Mouse (Mus musculus) ES-CJ7 (cell line): ENCODE measurements around the gene Nfe2l3.

Experiments
- DNase-seq: peaks from one replicate; pipeline ENCODE4 v3.0.0; 2011; ENCODE audit warnings: low read depth, low spot score

The Nfe2l3 gene

GRCm38 (mm10) chr6:51485646-51486045 lies 53.2 kb downstream of the Nfe2l3 start:
- peak; percentile 62 for DNase-seq

- no peak for DNase-seq
Measured at GRCm38 (mm10) chr6:51486076-51486710, 53.7 kb downstream of the Nfe2l3 start.

- DNase-seq = no peak
Measured at GRCm38 (mm10) chr6:51486731-51487130, 54.3 kb downstream of the Nfe2l3 start.

DNA sequence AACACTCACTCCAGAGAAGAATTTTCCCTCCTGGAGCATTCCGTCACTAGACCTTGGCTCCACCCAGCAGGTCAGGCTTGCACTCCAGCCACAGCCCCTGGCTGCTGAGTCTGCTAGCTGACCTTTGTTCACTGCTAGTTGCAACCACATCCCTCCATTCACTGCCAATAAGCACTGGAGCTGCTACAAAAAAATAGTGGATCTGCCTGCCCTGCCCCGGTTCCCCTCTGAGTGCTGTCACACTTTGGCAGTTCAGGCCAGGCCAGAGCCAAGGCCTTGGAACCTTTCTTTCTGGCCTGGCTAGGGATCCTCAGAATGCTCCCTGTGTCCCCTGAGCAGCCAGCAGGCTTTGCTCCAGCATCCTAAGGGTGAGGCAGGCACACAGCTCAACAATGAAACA lies 57.3 kb downstream of the Nfe2l3 start:
- peak; percentile 45 for DNase-seq

DNA sequence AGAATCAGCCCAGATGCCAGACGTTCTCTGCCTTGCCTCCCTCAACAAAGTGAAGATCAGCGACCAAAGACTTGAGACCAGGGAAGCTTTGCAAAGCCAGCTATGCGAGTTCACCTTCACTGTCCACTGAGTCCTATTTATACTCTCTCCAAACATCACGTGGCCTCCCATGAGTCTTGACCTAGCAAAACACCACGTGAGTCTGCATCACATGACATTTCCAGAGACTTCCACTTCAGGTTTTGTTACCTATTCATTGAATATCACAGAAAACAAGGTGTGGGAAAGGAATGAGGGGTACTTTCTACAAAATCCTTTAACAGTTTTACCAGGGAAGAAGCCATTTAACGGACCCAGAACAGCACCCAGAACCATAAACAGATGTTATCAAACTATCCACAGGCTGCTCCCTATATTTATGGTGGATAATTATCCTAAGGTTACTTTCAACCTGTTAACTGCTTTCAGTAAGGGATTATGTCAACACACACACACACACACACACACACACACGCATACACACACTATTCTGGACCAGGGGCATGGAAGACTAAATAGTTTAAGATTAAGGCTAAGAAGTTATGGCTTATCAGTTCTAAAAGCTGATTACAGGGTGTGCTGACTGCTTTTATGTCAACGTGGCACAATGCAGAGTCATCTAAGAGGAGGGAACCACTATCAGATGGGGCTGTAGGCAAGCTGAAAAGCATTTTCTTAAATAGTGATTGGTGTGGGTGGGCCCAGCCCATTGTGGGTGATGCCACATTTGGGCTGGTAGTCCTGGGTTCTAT lies 65.0 kb downstream of the Nfe2l3 start:
- DNase-seq = no peak

DNA sequence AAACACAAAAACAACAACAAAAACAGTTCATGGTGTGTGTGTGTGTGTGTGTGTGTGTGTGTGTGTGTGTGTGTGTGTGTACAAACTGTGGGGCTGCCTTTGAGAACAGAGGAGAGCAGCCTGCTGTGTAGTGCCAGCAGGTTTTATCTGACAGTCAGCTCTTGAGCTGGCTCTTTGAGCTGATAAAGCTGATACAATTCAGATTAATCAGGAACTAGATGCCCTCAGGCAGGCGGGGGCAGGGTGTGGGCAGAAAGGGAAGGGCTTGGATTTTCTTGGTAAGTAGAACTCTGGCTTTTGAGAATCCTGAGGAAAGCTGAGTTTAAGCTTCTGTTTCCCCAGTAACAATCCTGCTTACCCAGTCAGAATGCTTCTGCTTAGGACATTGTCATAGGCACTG lies 73.2 kb downstream of the Nfe2l3 start:
- no peak for DNase-seq

DNA sequence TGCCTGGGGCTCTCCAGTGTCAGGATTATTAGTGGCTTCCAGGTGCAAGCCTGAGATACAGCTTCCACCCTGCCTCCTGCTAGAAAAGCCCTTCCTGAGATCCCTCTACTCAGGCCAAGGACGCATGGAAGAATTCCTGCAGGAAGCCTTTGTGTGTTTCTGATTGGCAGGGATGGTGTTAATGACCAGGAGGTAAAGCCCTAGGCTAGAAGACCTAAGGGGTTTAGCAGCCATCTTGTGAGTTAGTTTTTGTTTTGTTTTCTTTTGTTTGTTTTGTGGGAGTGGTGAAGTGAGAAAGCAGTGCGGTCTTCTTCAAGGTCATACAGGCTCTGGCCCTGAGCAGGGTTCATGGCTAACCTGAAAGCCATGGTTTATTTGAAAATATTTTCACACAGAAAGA lies 75.1 kb downstream of the Nfe2l3 start:
- peak; percentile 71 for DNase-seq
